Mouse (Mus musculus): ENCODE measurements around the gene Lrrc27.

Gene Lrrc27

GRCm38 (mm10) chr7:139246931-139247880 is 34.4 kb downstream of the Lrrc27 start:
- DNase-seq = peak; percentile 51 to 56

DNA sequence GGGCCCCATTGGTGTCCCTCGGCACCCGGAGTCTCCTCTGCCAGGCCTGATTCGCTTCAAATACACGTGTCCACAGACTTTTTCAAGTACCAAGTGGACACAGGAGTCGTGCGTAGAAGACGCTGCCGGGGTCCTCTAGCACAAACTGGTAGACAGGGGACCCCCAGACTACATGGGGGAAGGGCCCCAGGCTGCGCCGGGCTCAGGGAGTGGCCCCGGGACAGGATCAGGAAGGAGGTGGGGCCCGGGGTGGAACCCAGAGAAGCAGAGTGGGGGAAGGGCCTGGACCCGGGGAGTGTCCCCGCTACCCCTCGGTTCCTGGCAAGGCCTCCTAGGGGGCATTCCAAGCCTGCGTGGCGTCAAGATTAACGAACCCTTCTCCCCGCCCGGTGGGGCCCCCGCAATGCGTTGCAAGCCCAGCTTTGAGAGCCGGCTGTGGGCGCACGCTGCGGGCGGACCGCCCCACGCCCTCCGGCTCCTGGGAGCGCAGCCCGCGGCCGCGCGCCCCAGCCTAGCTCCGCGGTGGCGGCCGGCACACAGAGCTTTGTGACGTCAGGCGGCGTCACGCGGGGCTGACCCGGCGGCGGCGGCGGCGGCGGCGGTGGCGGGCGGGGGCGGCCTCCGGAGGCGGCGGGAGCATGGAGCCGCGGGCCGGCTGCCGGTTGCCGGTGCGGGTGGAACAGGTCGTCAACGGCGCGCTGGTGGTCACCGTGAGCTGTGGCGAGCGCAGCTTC is 35.3 kb downstream of the Lrrc27 start, which contains the start of gene Pwwp2b:
TSS of gene Pwwp2b (plus strand) at position 602 of the 734 bp plus-strand sequence.
- DNase-seq = peak; percentile 73 to 79

DNA sequence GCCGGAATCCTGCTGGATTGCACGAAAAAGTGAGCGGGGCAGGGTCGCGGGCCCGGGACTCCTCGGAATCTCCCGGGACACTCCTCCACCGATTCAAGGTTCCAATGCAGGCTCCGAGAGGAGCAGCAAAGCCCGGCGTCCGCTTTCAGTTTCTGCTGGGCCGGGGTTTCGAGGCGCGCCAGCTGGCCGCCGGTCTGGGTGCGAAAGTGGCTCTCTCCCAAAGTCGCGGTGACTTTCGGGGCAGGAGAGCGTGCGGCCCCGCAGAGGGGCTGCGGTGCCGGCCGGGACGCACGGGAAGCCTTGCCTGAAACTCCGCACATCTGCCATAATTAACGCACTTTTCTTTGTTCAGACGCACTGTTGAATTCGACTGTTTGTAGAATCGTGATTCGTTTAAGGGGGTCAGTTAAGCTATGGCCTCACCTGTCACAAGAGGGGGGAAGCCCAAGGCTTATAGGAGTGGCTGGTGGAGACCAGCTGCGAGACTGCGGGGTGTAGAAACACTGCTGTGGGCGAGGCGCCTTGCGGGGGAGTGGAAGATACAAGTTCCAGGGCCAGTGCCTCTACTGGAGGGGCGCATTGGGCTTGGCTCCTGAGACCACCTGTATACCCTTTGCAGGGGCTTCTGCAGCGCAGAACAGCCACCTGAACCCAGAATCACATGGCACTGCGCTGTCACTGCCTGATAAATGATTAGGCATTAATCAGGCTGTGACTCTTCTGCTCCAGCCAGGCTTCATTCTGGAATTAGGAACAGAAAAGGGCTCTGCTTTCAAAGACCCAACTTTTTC is 36.0 kb downstream of the Lrrc27 start:
- peak; percentile 53 to 55 for DNase-seq

GRCm38 (mm10) chr7:139249406-139250210 is 36.8 kb downstream of the Lrrc27 start:
- no peak for DNase-seq

- peak; percentile 73 to 75 for DNase-seq
Measured at GRCm38 (mm10) chr7:139251881-139252301, 39.1 kb downstream of the Lrrc27 start.

- no peak for DNase-seq
Measured at GRCm38 (mm10) chr7:139252566-139252965, 39.8 kb downstream of the Lrrc27 start.

DNA sequence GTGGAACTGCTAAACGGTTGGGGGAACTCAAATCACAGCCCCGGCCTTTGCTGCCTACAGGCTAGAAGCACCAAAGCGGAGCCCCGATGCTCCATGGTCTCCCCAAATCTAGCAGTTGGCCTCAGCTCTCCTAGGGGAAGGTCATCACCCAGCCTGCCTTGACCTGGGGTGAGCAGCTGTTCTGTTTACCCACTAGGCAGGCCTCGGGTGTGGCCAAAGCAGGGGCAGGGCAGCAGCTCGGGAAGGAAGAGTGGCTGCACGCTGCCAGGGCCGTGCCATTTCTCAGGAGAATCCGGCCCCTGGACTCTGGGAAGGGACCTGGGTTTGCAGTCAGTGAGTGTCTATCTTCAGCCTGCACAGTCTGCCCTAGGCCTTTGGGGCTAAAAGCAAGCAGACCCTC is 40.2 kb downstream of the Lrrc27 start:
- DNase-seq = no peak

DNA sequence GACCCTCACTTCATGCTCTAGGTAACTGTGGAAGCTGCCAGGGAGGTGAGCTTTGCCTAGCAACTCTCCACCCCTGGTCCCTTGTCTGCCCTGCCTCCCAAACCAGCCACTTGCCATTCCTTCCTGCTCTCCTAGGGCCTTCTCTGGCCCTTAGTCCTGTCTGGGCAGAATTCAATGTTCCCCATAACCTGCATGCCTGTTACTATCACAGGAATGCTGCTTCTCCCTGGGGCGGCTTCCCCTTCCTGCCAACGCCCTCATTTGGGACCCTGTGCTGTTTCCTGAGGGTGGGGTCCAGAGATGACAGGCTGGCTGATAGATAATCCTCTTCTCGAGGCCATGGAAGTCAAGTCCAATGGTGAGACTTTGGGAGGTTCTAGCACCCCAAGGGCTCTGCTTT is 40.7 kb downstream of the Lrrc27 start:
- no peak for DNase-seq

- DNase-seq = peak in 1 of 2 experiments; percentile 37
Measured at GRCm38 (mm10) chr7:139254626-139255025, 41.8 kb downstream of the Lrrc27 start.

DNA sequence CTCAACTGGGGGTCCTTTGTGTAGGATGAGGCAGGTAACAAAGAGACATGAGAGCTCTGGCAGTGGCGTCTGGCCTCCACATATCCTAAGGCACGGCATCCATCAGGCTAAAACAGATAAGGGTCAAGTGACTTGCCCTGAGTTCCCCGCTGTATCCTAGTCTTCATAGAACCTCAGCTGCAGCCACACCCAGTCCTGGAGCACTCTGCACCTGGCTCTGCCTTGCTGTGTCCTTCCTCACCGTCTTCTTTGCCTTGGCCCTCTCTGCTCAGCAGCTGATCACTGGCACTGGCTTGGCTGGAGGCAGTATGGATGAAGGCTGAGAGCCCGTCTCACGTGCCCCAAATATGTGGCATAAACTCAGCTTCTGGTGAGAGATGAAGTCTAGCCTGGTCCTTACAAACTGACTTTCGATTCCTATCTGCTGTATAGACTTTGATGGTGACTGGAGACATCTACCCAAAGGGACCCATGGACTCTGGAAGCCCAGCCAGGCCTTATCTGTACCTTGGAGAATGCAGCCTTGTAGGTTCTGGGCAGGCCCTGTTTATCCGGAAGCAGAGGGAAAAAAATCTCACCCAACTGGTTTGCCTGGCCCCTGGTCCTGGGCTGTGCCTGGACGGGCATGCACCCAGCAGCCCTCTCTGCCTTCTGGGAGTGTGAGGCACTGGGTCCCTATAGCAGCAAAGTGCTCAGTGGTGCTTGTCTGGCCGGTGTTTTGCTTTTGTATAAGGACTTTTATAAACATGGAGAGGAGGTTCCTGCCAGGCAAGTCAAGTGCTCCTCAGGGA is 45.2 kb downstream of the Lrrc27 start:
- DNase-seq = no peak

DNA sequence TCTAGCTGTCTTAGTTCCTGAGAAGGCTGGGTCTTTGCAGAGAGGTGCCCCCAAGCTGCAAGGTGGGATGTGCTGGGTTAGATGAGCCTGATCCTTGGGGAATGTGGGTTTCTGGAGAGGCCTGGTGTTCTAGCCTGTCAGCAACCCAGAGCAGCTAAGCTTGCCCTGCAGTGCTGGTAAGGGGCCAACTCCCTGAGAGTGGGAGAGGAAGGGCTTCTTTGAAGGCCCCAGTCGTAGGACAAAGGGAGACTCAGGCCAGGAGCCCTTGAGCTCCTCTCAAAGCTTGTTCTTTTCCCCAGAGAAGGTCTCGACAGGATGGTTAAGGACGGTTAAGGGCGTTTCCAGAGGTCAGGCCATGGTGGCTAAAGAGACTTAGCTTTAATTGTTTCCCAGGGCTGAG is 51.5 kb downstream of the Lrrc27 start:
- peak in 1 of 2 experiments; percentile 39 for DNase-seq

- no peak for DNase-seq
Measured at GRCm38 (mm10) chr7:139265634-139266033, 52.8 kb downstream of the Lrrc27 start.

- peak; percentile 78 to 80 for DNase-seq
Measured at GRCm38 (mm10) chr7:139266431-139266830, 53.6 kb downstream of the Lrrc27 start.

DNA sequence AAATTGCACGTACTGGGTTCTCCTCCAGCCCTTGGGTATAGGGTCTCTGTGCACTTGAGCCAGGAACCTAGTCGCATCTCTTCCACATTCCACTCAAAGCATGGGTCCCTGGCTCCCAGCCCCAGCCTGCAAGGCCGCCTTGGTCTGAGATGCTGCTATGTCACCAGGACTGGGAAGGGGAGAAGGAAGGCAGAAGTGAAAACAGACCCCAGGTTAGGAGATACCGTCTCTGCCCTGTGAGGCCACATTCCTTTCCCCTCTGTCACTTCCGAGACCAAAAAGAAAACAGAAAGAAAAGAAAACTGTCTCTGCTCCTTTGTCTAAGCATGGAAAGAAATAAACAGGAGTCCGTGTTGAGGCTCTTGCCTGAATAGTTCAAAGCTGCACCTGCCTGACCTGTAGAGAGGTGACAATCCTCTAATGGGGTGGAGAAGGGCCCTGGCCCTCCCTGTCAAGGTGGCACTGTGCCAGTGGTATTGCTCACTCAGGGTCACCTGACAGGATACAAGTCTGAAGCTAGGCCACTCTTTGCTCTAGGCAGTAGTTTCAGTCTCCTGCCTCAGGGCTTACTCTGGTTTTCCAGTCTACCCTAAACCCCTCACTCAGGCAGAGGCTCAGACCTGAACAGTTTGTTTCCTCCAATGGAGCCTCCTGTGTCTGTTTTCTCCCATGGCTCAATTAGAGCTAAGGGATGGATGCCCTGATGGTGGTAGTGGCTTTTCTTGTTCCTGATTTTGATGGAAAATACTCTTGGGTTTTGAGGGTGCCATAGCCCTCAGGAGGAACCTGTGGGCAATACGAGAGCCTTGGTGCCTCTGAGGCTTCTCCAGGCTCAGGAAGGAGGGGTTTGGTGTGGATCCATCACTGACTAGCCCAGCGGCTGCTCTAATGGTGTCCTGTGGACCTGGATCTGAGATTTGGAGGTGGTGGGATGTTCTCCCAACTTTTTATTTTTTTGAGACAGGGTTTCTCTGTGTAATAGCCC is 54.4 kb downstream of the Lrrc27 start:
- peak; percentile 33 to 41 for DNase-seq

DNA sequence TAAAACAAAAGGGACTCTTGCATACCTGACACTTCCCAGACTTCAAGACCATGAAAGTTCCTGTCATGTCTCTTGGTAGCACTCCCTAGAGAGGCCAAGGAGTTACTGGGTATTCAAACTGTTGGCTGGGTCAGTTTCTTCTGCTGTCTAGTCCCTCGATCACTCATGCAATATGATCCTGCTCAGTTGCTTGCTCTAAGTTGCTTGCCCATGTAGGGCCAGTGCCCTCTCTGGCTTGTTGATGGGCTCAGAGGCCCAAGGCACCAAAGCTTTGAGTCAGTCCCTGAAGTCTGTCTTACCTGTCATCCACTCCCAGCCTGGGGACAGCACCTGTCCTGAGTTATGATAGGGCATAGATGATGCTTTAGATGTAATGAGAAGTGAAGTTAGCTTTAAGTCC is 58.0 kb downstream of the Lrrc27 start:
- DNase-seq = no peak

GRCm38 (mm10) chr7:139271871-139272270 is 59.1 kb downstream of the Lrrc27 start:
- peak in 1 of 2 experiments; percentile 26 for DNase-seq

- peak in 1 of 2 experiments; percentile 26 for DNase-seq
Measured at GRCm38 (mm10) chr7:139272639-139273396, 60.0 kb downstream of the Lrrc27 start.

DNA sequence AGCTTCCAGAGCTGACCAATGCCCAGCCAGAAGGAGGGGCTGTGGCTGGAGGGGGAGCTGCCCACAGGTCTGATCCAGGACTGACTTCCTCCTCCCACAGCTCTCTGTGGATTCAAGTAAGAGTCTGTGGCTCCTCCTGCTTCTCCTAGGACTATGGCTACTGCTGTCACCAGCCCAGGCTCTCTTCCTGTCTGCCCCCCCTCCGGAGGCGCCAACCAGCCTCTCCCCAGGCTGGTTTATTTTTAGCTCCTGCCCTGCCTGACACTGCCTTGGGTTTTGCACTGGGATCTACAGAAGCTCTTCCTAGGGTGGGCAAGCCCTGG is 60.6 kb downstream of the Lrrc27 start:
- no peak for DNase-seq

DNA sequence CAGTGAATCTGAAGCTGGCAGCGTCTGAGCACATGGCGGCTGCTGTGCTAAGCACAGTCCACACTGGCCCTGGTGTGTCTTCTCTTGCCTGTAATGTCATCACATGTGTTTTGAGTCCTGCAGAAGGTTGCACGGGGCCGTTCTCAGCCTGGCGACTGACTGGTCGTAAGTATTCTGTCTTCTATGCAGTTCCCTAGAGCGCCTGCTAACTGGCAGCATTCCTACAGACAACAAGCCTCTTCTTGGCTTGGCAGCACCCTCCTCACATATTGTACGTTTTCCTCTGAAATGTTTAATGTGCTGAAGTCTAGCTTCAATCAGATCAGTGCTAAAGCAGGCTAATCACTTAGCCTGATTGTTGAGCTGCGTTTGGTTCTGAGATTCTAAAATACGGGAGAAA is 62.8 kb downstream of the Lrrc27 start:
- peak in 1 of 2 experiments; percentile 33 for DNase-seq

All from cerebellum, postnatal 10 days (tissue).